Mouse (Mus musculus) MN1 (cell line): ENCODE measurements around the gene Camk1.

Experiments used
- DNase-seq: peaks from one replicate; pipeline ENCODE4 v3.0.0-alpha.2; 2016; ENCODE audit warnings: low spot score

Camk1 gene

GRCm38 (mm10) chr6:113306322-113306985 lies 37.3 kb downstream of the Camk1 start:
- DNase-seq, result peak; percentile 99

DNA sequence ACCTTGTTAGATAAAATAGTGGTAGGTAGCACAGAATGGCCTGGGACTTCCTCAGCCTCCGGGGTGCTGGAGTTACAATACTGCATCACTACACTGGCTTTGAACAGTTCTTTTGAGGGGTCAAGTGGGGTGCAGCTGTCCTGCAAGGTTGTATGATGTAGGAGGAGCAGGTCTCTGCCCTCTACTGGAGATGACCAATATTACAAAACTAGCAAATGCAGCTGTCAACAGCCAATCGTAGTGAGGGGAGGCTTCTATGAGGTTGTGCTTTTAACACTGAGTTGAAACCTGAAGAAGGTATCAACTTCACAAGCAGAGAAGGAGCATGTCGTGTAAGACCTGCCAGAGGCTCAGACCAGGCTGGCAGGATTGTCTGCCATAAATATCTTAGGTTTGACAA lies 41.5 kb downstream of the Camk1 start:
- peak; percentile 48 for DNase-seq

- DNase-seq, result no peak
Measured at GRCm38 (mm10) chr6:113301350-113301749, 42.4 kb downstream of the Camk1 start.

DNA sequence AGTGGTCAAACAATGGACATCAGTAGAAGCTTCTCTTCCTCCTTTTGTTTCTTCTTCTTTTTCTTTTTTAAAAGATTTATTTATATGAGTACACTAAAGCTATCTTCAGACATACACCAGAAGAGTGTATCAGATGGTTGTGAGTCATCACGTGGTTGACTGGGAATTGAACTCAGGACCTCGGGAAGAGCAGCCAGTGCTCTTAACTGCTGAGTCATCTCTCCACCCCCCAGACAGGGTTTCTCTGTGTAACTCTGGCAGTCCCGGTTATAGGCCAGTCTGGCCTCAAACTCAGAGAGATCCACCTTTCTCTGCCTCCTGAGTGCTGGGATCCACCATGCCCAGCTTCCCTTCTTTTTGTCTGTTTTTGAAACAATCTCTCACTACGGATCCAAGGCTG lies 47.1 kb downstream of the Camk1 start:
- no peak for DNase-seq

DNA sequence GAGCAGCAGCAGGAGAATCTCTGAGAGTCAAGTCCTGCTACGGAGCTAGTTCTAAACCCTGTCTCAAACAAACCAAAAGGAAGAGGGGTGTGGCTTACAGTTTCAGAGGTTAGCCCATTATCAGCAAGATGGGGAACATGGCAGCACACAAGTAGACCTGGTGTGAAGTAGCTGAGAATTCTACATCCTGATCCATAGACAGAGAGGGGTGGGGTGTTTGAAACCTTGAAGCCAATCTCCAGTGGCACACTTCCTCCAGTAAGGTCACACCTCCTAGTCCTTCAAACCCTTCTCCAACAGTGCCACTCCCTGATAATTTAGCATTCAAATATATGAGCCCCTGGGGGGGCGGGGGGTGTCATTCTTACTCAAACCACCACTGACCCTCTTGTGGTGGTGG lies 47.7 kb downstream of the Camk1 start:
- no peak for DNase-seq

DNA sequence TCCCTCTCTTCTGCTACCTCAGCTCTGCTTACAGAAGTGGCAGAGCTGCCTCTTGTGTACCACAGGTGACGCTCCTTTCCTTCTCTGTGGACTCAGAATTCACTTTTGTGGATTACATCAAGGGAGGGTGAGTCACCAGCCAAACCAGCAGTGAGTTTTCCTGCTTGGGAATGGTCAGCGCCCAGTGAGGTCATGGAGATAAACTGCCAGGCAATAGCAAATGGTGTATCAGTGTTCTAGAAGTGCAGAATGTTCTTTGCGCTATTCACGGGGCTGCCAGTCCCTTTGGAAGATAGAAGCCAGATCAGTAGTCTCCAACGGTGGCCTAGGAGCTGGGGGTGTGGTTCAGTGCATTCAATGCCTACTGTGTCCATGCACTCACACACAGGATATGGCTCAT lies 50.8 kb downstream of the Camk1 start:
- DNase-seq, result no peak

DNA sequence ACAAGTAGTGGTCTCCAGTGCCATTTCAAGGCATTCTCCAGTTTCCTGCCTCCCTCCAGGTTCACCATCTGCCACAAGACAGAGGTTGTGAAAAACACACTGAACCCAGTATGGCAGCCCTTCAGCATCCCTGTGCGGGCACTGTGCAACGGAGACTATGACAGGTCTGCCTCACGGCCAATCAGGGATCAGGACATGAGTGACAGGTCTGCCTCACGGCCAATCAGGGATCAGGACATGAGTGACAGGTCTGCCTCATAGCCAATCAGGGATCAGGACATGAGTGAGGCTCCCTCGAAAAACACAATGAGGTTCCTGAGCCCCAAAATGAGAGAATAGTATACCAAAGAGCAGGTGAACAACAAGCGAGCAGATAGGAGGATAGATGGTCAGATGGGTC lies 53.4 kb downstream of the Camk1 start:
- DNase-seq, result no peak

DNA sequence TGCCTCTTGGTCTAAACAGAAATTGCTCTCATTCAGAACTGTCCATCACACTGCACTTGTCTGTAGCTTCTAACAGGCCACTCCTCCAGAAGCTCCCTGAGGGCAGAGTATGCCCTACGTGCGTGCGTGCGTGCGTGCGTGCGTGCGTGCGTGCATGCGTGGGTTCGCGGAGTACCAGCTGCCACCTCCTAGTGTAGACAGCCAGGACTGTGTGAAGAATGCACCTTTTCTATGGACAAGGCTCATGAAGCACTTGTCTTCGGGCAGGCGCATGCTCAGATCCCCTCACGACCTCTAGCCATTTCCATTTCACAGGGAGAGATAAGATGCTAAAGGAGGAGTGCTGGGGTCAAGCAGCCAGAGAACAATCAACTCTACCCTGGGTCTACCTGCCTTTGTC lies 54.4 kb downstream of the Camk1 start:
- no peak for DNase-seq

DNA sequence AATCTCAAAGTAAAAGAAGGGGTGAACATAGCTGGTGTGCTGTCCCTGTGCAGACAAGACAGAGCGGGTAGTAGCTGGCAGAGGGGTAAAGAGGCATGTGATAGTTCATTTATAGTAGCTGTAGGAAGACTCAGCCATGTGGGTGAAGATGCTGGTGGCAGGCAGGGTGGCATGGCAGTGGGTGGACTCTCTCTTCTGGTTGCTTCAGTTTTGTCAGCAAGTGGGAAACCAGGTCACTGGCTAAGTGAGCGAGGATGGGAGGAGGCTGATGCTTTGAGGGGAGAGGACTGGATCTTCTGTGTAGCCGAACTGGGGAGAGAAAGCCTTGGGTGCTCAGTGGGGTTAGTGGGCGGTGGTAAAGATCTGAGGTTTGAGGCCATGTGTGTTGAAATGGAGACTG lies 56.5 kb downstream of the Camk1 start:
- DNase-seq, result no peak

GRCm38 (mm10) chr6:113286316-113286715 lies 57.5 kb downstream of the Camk1 start:
- DNase-seq, result no peak

GRCm38 (mm10) chr6:113284931-113285330 lies 58.9 kb downstream of the Camk1 start:
- DNase-seq, result no peak
